Mouse (Mus musculus) stomach, embryonic 14.5 days (tissue): ENCODE measurements at regions not wholly inside any gene's neighbourhood (a gene's known extent, or its start where the extent isn't known, plus 50 kb on each side); places are given as distances from the start of the nearest gene placed in this dataset.

ENCODE experiments used
- ATAC-seq: fragments of 200-750 bp; cut with Nextera tagmentation; 2 replicates; pipeline ENCODE4 v1.8.0; 2017; ENCODE audit warnings: low read depth, moderate TSS enrichment; ENCODE audit not compliant: insufficient number of reproducible peaks, insufficient read depth, low FRiP score
- H3K27ac ChIP-seq: fragments of 300-500 bp; sonication (generic); 2 replicates; pipeline ENCODE4 v1.5.1; 2014; ENCODE audit warnings: mild to moderate bottlenecking, low read length, moderate library complexity, mixed read lengths
- H3K27me3 ChIP-seq: fragments of 300-500 bp; sonication (generic); 2 replicates; pipeline ENCODE4 v1.6.1; 2014; ENCODE audit warnings: low read length, control low read depth, mixed read lengths; ENCODE audit not compliant: control insufficient read depth, insufficient read depth
- H3K36me3 ChIP-seq: fragments of 300-500 bp; sonication (generic); 2 replicates; pipeline ENCODE4 v1.6.1; 2014; ENCODE audit warnings: mild to moderate bottlenecking, control low read depth, low read length, moderate library complexity, mixed read lengths; ENCODE audit not compliant: control insufficient read depth, insufficient read depth
- H3K4me1 ChIP-seq: fragments of 300-500 bp; sonication (generic); 2 replicates; pipeline ENCODE4 v1.6.1; 2014; ENCODE audit warnings: low read length, control low read depth, mixed read lengths; ENCODE audit not compliant: control insufficient read depth, insufficient read depth
- H3K4me2 ChIP-seq: fragments of 300-500 bp; sonication (generic); replicated peaks from 2 replicates; pipeline ENCODE4 v1.6.1; 2014; ENCODE audit warnings: low read depth, low read length, control low read depth
- H3K4me3 ChIP-seq: fragments of 300-500 bp; sonication (generic); 2 replicates; pipeline ENCODE4 v1.5.1; 2014; ENCODE audit warnings: low read depth, low read length, control low read depth
- H3K9ac ChIP-seq: fragments of 300-500 bp; sonication (generic); replicated peaks from 2 replicates; pipeline ENCODE4 v1.6.1; 2014; ENCODE audit warnings: low read depth, mild to moderate bottlenecking, control low read depth, low read length, moderate library complexity, mixed read lengths
- H3K9me3 ChIP-seq: fragments of 300-500 bp; sonication (generic); 2 replicates; pipeline ENCODE4 v1.6.1; 2016; ENCODE audit warnings: low read depth, low read length, control low read depth; ENCODE audit not compliant: control insufficient read depth
- WGBS: fragments of 180-500 bp; shearing (Covaris S2); extraction: QIAGEN DNeasy Blood & Tissue Kit; methylation state at CpG from one replicate; pipeline ENCODE4 v1.1.7; 2014; 5-methylcytosine and 5-hydroxymethylcytosine counted together

GRCm38 (mm10) chr3:60240664-60241063, 159.0 kb downstream of the Sucnr1 start:
- H3K9me3 ChIP-seq = no peaks in the 10 kb centered on the region
- ATAC-seq = no peak
- no peaks in the 10 kb centered on the region for H3K27me3 ChIP-seq
- no peak overlapping the region for H3K27ac ChIP-seq
- no peak overlapping the region for H3K4me2 ChIP-seq
- H3K4me3 ChIP-seq = no peak overlapping the region
- H3K9ac ChIP-seq = no peak overlapping the region
- H3K36me3 ChIP-seq = no peaks in the 10 kb centered on the region
- no peaks in the 10 kb centered on the region for H3K4me1 ChIP-seq

- H3K36me3 ChIP-seq = no peaks in the 10 kb centered on the region
- no peaks in the 10 kb centered on the region for H3K9me3 ChIP-seq
- H3K4me2 ChIP-seq = no peak overlapping the region
- H3K9ac ChIP-seq = no peak overlapping the region
- no peaks in the 10 kb centered on the region for H3K27me3 ChIP-seq
- ATAC-seq = no peak
- no peak overlapping the region for H3K4me3 ChIP-seq
- no peak overlapping the region for H3K27ac ChIP-seq
- 57% methylated on average over 3 of the region's 3 CpGs for WGBS
- no peaks in the 10 kb centered on the region for H3K4me1 ChIP-seq
These were observed 185.2 kb downstream of the Sucnr1 start for GRCm38 (mm10) chr3:60266666-60267415.

- Histone ChIP-seq H3K4me2 (no peak overlapping the region), H3K27me3 (no peaks in the 10 kb centered on the region), H3K4me3 (no peak overlapping the region), H3K36me3 (no peaks in the 10 kb centered on the region), H3K4me1 (no peaks in the 10 kb centered on the region), H3K27ac (no peak overlapping the region), H3K9me3 (no peaks in the 10 kb centered on the region), H3K9ac (no peak overlapping the region)
- ATAC-seq = peak; percentile 82
These were observed 185.9 kb downstream of the Sucnr1 start for GRCm38 (mm10) chr3:60267416-60268174.

- Histone ChIP-seq H3K9ac (no peak overlapping the region), H3K4me1 (no peaks in the 10 kb centered on the region), H3K27me3 (no peaks in the 10 kb centered on the region), H3K4me3 (no peak overlapping the region), H3K4me2 (no peak overlapping the region), H3K36me3 (no peaks in the 10 kb centered on the region), H3K27ac (no peak overlapping the region), H3K9me3 (no peaks in the 10 kb centered on the region)
- 30% methylated on average over 1 of the region's 1 CpGs for WGBS
- no peak for ATAC-seq
These were observed 188.8 kb downstream of the Sucnr1 start for GRCm38 (mm10) chr3:60270463-60270862.

DNA sequence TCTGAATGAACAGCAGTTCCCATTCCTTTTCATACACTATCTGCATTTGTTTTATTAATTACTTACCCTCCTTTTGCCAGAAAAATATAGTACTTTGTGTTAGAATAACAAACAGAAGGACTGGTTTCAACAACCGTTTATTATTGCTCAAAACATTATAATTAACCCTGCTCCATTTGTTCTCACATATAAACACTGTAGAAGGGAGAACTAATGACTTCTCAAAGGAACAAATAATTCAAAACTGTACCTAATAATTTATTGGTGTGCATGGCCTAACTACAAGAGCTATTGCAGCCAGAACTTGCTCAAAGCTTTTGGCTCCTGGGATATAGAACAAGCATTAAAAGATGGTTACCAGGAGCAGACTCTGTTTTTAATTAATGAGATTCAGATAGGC, 192.1 kb downstream of the Sucnr1 start:
- no peak for ATAC-seq
- Histone ChIP-seq H3K27me3 (no peaks in the 10 kb centered on the region), H3K4me2 (no peak overlapping the region), H3K36me3 (no peaks in the 10 kb centered on the region), H3K4me3 (no peak overlapping the region), H3K9me3 (no peaks in the 10 kb centered on the region), H3K4me1 (no peaks in the 10 kb centered on the region), H3K9ac (no peak overlapping the region), H3K27ac (no peak overlapping the region)
- 41% methylated on average over 1 of the region's 1 CpGs for WGBS

DNA sequence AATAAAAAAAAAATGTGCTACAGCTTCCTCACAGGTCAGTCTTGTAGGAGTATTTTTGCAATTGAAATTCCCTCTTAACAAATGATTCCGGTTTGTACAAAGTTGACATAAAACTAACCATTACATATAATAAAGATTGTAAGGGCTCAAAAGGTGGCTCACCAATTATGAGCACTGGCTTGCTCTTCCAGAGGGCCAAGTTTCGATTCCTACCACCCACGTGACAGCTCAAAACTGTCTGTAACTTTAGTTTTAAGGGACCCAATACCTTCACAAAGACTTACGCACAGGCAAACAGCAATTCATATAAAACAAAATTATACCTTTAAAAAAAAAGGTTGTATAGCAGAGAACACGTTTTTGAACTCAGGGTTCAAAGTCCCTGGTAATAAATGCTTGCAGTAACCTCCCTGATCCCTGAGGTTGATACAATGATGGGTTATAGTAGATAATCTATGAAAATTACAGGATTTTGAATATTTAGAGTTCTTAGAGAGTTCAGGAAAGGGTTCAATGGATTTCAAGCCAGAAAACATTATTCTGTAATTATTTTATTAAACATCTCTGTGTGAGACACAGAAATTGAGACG, 193.7 kb downstream of the Sucnr1 start:
- no peak overlapping the region for H3K27ac ChIP-seq
- H3K27me3 ChIP-seq = no peaks in the 10 kb centered on the region
- H3K4me2 ChIP-seq = no peak overlapping the region
- H3K4me3 ChIP-seq = no peak overlapping the region
- no peaks in the 10 kb centered on the region for H3K4me1 ChIP-seq
- WGBS = 84% methylated on average over 6 of the region's 6 CpGs
- H3K36me3 ChIP-seq = no peaks in the 10 kb centered on the region
- H3K9ac ChIP-seq = no peak overlapping the region
- H3K9me3 ChIP-seq = no peaks in the 10 kb centered on the region
- no peak for ATAC-seq

- H3K4me2 ChIP-seq = no peak overlapping the region
- no peak overlapping the region for H3K4me3 ChIP-seq
- 78% methylated on average over 1 of the region's 1 CpGs for WGBS
- no peaks in the 10 kb centered on the region for H3K27me3 ChIP-seq
- no peaks in the 10 kb centered on the region for H3K36me3 ChIP-seq
- H3K9me3 ChIP-seq = no peaks in the 10 kb centered on the region
- no peak overlapping the region for H3K9ac ChIP-seq
- H3K4me1 ChIP-seq = no peaks in the 10 kb centered on the region
- no peak for ATAC-seq
- H3K27ac ChIP-seq = no peak overlapping the region
These were observed 194.8 kb upstream of the Mbnl1 start for GRCm38 (mm10) chr3:60277791-60278190.

- no peak overlapping the region for H3K4me2 ChIP-seq
- H3K27ac ChIP-seq = no peak overlapping the region
- no peaks in the 10 kb centered on the region for H3K9me3 ChIP-seq
- H3K4me1 ChIP-seq = no peaks in the 10 kb centered on the region
- no peaks in the 10 kb centered on the region for H3K36me3 ChIP-seq
- ATAC-seq = no peak
- no peak overlapping the region for H3K9ac ChIP-seq
- no peak overlapping the region for H3K4me3 ChIP-seq
- H3K27me3 ChIP-seq = no peaks in the 10 kb centered on the region
These were observed 191.4 kb upstream of the Mbnl1 start for GRCm38 (mm10) chr3:60281229-60281628.
